Mouse (Mus musculus) embryonic fibroblast, embryonic 13.5 days (primary cell): ENCODE data around the gene Bdnf.

Source experiments
- CTCF ChIP-seq: IDR thresholded peaks from 2 replicates; pipeline ENCODE4 v1.5.1; 2011; ENCODE audit warnings: mild to moderate bottlenecking, control low read depth, low read length, moderate library complexity, borderline replicate concordance; ENCODE audit not compliant: insufficient read depth
- POLR2A ChIP-seq: IDR thresholded peaks from 2 replicates; pipeline ENCODE4 v1.6.1; 2011; ENCODE audit warnings: low read depth, mild to moderate bottlenecking, control low read depth, low read length, moderate library complexity

- TF ChIP-seq CTCF = no peak
- TF ChIP-seq POLR2A = no peak
These were observed 71.7 kb downstream of the Bdnf start for GRCm38 (mm10) chr2:109746223-109746622.
